Comparison of ENCODE assay signal across 12 mouse cellular contexts in genomic region chr3:119194071-119194470, GRCm38 (mm10).
DNase-seq lines count a peak whose midpoint lies in the region.
"Had no signal": no experiment of that assay in that cellular context is flagged by ENCODE, and none has a peak within 500 bp of the region (broad histone marks: within the 10 kb centered on the region; RNA-seq: fewer than 3 reads in every experiment).

No protein-coding gene starts in this region.

- DNase-seq in cerebellum, postnatal 14 days, result peak; percentile 58 to 69
- no peak for DNase-seq in cerebellum, adult 9-11 months
- DNase-seq in left cerebral cortex, postnatal 4 days, result peak; percentile 21
- DNase-seq in left cerebral cortex, adult 18-20 months (ENCODE audit: low spot score in 2 of 2), result no peak
- DNase-seq in MN1 (ENCODE audit: low spot score), result peak; percentile 7
- DNase-seq in retina, postnatal 1 day, result peak; percentile 16
- DNase-seq: adrenal gland, adult 2 months; adrenal gland, postnatal 25 days; gastrocnemius, postnatal 36 days; heart, adult 11 months; heart, postnatal 10 days; heart, postnatal 4 days had no signal

- intact Hi-C loops in left cerebral cortex, postnatal 4 days (cut with DNase I), result no loop called here

Comparison
In these comparisons a context has a peak if more than half of its experiments do, and no peak if none do; other contexts are left out.
1. DNase-seq: peak in cerebellum, postnatal 14 days (2 of 2), left cerebral cortex, postnatal 4 days (single experiment), MN1 (single experiment) and retina, postnatal 1 day (single experiment); none in cerebellum, adult 9-11 months (single experiment) and left cerebral cortex, adult 18-20 months (0 of 2).